Mouse (Mus musculus) heart, postnatal 0 days (tissue): ENCODE measurements around the gene Tab2. TPM values are rescaled to one million over a fixed set of nuclear protein-coding genes. Genes with fewer than 3 reads are reported as not detected.
A peak's percentile ranks its signal among the peaks of the same experiment; 100 is the strongest.

Experiments used
- ATAC-seq: fragments of 200-750 bp; cut with Nextera tagmentation; 2 replicates; pipeline ENCODE4 v1.8.0; 2017; ENCODE audit warnings: low read depth, moderate number of reproducible peaks, moderate library complexity; ENCODE audit not compliant: insufficient read depth
- DNase-seq: peaks from one replicate; pipeline ENCODE4 v3.0.0-alpha.2; 2016; ENCODE audit warnings: low spot score
- H3K27ac ChIP-seq: fragments of 300-500 bp; sonication (generic); 2 replicates; pipeline ENCODE4 v1.5.1; 2014; ENCODE audit warnings: low read depth, mild to moderate bottlenecking
- H3K27me3 ChIP-seq: fragments of 300-500 bp; sonication (generic); 2 replicates; pipeline ENCODE4 v1.6.1; 2014; ENCODE audit warnings: low read length, mixed read lengths; ENCODE audit not compliant: control insufficient read depth, insufficient read depth
- H3K36me3 ChIP-seq: fragments of 300-500 bp; sonication (generic); replicated peaks from 2 replicates; pipeline ENCODE4 v1.6.1; 2014; ENCODE audit warnings: low read length, mixed read lengths; ENCODE audit not compliant: control insufficient read depth, insufficient read depth
- H3K4me1 ChIP-seq: fragments of 300-500 bp; sonication (generic); 2 replicates; pipeline ENCODE4 v1.6.1; 2014; ENCODE audit warnings: antibody characterized with exemption; ENCODE audit not compliant: control insufficient read depth, insufficient read depth
- H3K4me2 ChIP-seq: fragments of 300-500 bp; sonication (generic); 2 replicates; pipeline ENCODE4 v1.6.1; 2014; ENCODE audit warnings: low read depth, mild to moderate bottlenecking, low read length, moderate library complexity
- H3K4me3 ChIP-seq: fragments of 300-500 bp; sonication (generic); 2 replicates; pipeline ENCODE4 v1.5.1; 2014; ENCODE audit warnings: low read depth, low read length
- H3K9ac ChIP-seq: fragments of 300-500 bp; sonication (generic); replicated peaks from 2 replicates; pipeline ENCODE4 v1.6.1; 2014; ENCODE audit warnings: low read depth, low read length, mixed read lengths
- H3K9me3 ChIP-seq: fragments of 300-500 bp; sonication (generic); replicated peaks from 2 replicates; pipeline ENCODE4 v1.6.1; 2016; ENCODE audit warnings: low read length; ENCODE audit not compliant: control insufficient read depth
- CTCF ChIP-seq: IDR thresholded peaks from 2 replicates; pipeline ENCODE4 v1.5.1; 2016; ENCODE audit warnings: antibody characterized with exemption, control low read depth, low read depth
- EP300 ChIP-seq: IDR thresholded peaks from 2 replicates; pipeline ENCODE4 v1.6.1; 2016; ENCODE audit warnings: antibody characterized with exemption, low read depth
- whole genome bisulfite sequencing: fragments of 180-500 bp; shearing (Covaris S2); extraction: QIAGEN DNeasy Blood & Tissue Kit; methylation state at CpG from one replicate; pipeline ENCODE4 v1.1.7; 2014; 5-methylcytosine and 5-hydroxymethylcytosine counted together
- polyA plus RNA-seq: library from polyadenylated mRNA; unstranded; fragments of >200 nt; fragmentation: Nextera tagmentation; extraction: Ambion mirVana; gene quantifications from 2 replicates; pipeline ENCODE4 v1.2.1, GENCODE M21; 2015
- total RNA-seq: library from RNA; depleted of rRNA; stranded (reverse); fragments of >200 nt; gene quantifications from 2 replicates; pipeline ENCODE4 v1.2.3, GENCODE M21; 2014; ENCODE audit warnings: low replicate concordance; rRNA removed

Gene Tab2
- total and polyA plus RNA-seq, 2 experiments from 2014 or later = 14.3 to 71.6 TPM

- Histone ChIP-seq H3K27me3 (peaks cover 19% of the 10 kb centered on the region), H3K27ac (no peak overlapping the region), H3K4me2 (no peak overlapping the region), H3K4me1 (0 out of 2 replicates have a peak, but pooled peaks cover 4% of the 10 kb centered on the region), H3K36me3 (no peaks in the 10 kb centered on the region), H3K4me3 (no peak overlapping the region), H3K9me3 (0 out of 2 replicates have a peak, but pooled peaks cover 2% of the 10 kb centered on the region), H3K9ac (no peak overlapping the region)
- TF ChIP-seq EP300 = no peak
- no peak for TF ChIP-seq CTCF
- ATAC-seq (0 out of 2 replicates have a peak, but pooled peaks have one; percentile 24), DNase-seq (no peak)
- 57% methylated on average over 6 of the region's 6 CpGs for WGBS
Observed at GRCm38 (mm10) chr10:7864184-7864583, 91.8 kb downstream of the Tab2 start.

GRCm38 (mm10) chr10:7863411-7863810 lies 92.6 kb downstream of the Tab2 start:
- 89% methylated on average over 6 of the region's 6 CpGs for WGBS
- H3K4me1 ChIP-seq = 0 out of 2 replicates have a peak, but pooled peaks cover 4% of the 10 kb centered on the region
- no peak overlapping the region for H3K27ac ChIP-seq
- no peak overlapping the region for H3K9ac ChIP-seq
- 0 out of 2 replicates have a peak, but pooled peaks cover 2% of the 10 kb centered on the region for H3K9me3 ChIP-seq
- TF ChIP-seq CTCF = no peak
- TF ChIP-seq EP300 = no peak
- no peaks in the 10 kb centered on the region for H3K36me3 ChIP-seq
- no peak for ATAC-seq
- no peak overlapping the region for H3K4me3 ChIP-seq
- no peak for DNase-seq
- H3K4me2 ChIP-seq = no peak overlapping the region
- peaks cover 16% of the 10 kb centered on the region for H3K27me3 ChIP-seq

GRCm38 (mm10) chr10:7861937-7862657 lies 93.9 kb downstream of the Tab2 start:
- H3K4me3 ChIP-seq = no peak overlapping the region
- 0 out of 2 replicates have a peak, but pooled peaks cover 2% of the 10 kb centered on the region for H3K9me3 ChIP-seq
- ATAC-seq (no peak), DNase-seq (no peak)
- TF ChIP-seq CTCF = no peak
- no peak for TF ChIP-seq EP300
- 0 out of 2 replicates have a peak, but pooled peaks cover 4% of the 10 kb centered on the region for H3K27me3 ChIP-seq
- H3K27ac ChIP-seq = no peak overlapping the region
- no peaks in the 10 kb centered on the region for H3K36me3 ChIP-seq
- no peak overlapping the region for H3K9ac ChIP-seq
- H3K4me1 ChIP-seq = 0 out of 2 replicates have a peak, but pooled peaks cover under 1% of the 10 kb centered on the region
- no peak overlapping the region for H3K4me2 ChIP-seq
- WGBS = 93% methylated on average over 25 of the region's 25 CpGs

GRCm38 (mm10) chr10:7861259-7861936 lies 94.6 kb downstream of the Tab2 start:
- Histone ChIP-seq H3K9me3 (0 out of 2 replicates have a peak, but pooled peaks cover 2% of the 10 kb centered on the region), H3K27me3 (0 out of 2 replicates have a peak, but pooled peaks cover under 1% of the 10 kb centered on the region), H3K9ac (no peak overlapping the region), H3K4me1 (no peaks in the 10 kb centered on the region), H3K4me3 (no peak overlapping the region), H3K36me3 (no peaks in the 10 kb centered on the region), H3K4me2 (no peak overlapping the region), H3K27ac (no peak overlapping the region)
- TF ChIP-seq EP300 = no peak
- TF ChIP-seq CTCF = no peak
- no peak for DNase-seq
- no peak for ATAC-seq
- WGBS = 85% methylated on average over 14 of the region's 14 CpGs

GRCm38 (mm10) chr10:7860494-7860893 lies 95.5 kb downstream of the Tab2 start:
- no peaks in the 10 kb centered on the region for H3K27me3 ChIP-seq
- no peaks in the 10 kb centered on the region for H3K4me1 ChIP-seq
- TF ChIP-seq EP300 (no peak), CTCF (no peak)
- 0 out of 2 replicates have a peak, but pooled peaks cover 2% of the 10 kb centered on the region for H3K9me3 ChIP-seq
- no peak overlapping the region for H3K9ac ChIP-seq
- no peaks in the 10 kb centered on the region for H3K36me3 ChIP-seq
- ATAC-seq (no peak), DNase-seq (no peak)
- no peak overlapping the region for H3K4me2 ChIP-seq
- 80% methylated on average over 7 of the region's 7 CpGs for WGBS
- H3K27ac ChIP-seq = no peak overlapping the region
- H3K4me3 ChIP-seq = no peak overlapping the region

Other genes with a start within 250 kb of the Tab2 start
- gene Katna1, start 230.2 kb downstream of the Tab2 start, total RNA-seq = 14.2 and 36.0 TPM in 2 replicates
- 22.8 and 25.8 TPM in 2 replicates for gene Katna1, start 230.2 kb downstream of the Tab2 start, polyA plus RNA-seq
- gene Ginm1, start 163.4 kb downstream of the Tab2 start, total RNA-seq = 26.4 and 47.3 TPM in 2 replicates
- 107 TPM in 2 replicates for gene Ginm1, start 163.4 kb downstream of the Tab2 start, polyA plus RNA-seq
- gene Ppil4, start 163.3 kb downstream of the Tab2 start, total RNA-seq = 13.7 and 14.7 TPM in 2 replicates
- 24.2 and 24.9 TPM in 2 replicates for gene Ppil4, start 163.3 kb downstream of the Tab2 start, polyA plus RNA-seq
- 0.04 TPM in 1 of 2 replicates, not detected in the other for gene Zc3h12d, start 123.8 kb downstream of the Tab2 start, total RNA-seq
- gene Zc3h12d, start 123.8 kb downstream of the Tab2 start, polyA plus RNA-seq = 0.15 and 0.20 TPM in 2 replicates